Mouse (Mus musculus) heart, embryonic 14.5 days (tissue): ENCODE measurements around the gene Serpina3f. TPM values are rescaled to one million over a fixed set of nuclear protein-coding genes. Genes with fewer than 3 reads are reported as not detected.

Experiments used
- ATAC-seq: fragments of 200-750 bp; cut with Nextera tagmentation; 2 replicates; pipeline ENCODE4 v1.8.0; 2017; ENCODE audit warnings: low read depth, moderate TSS enrichment; ENCODE audit not compliant: insufficient number of reproducible peaks, insufficient read depth, low FRiP score
- H3K27ac ChIP-seq, 2 experiments: fragments of 200-500 bp in 1 of 2; fragments of 300-500 bp in 1 of 2; sonication (generic) in 1 of 2; replicated peaks in 1 of 2; 2 replicates each; pipeline ENCODE4 v1.5.1; 2012 to 2014; ENCODE audit warnings: low read depth in 2 of 2, low read length in 2 of 2, control low read depth in 1 of 2, mild to moderate bottlenecking in 1 of 2, mixed read lengths in 1 of 2; ENCODE audit not compliant: control insufficient read depth in 1 of 2, insufficient read depth in 1 of 2
- H3K27me3 ChIP-seq: fragments of 300-500 bp; sonication (generic); 2 replicates; pipeline ENCODE4 v1.6.1; 2014; ENCODE audit warnings: mild to moderate bottlenecking, low read length, control low read depth; ENCODE audit not compliant: control insufficient read depth, insufficient read depth
- H3K36me3 ChIP-seq: fragments of 300-500 bp; sonication (generic); 2 replicates; pipeline ENCODE4 v1.6.1; 2014; ENCODE audit warnings: mild to moderate bottlenecking, control low read depth, low read length, mixed read lengths; ENCODE audit not compliant: control insufficient read depth, insufficient read depth
- H3K4me1 ChIP-seq, 2 experiments: fragments of 200-500 bp in 1 of 2; fragments of 300-500 bp in 1 of 2; sonication (generic) in 1 of 2; 2 replicates each; pipeline ENCODE4 v1.6.1; 2012 to 2014; ENCODE audit warnings: low read length in 2 of 2, control low read depth in 1 of 2, mixed read lengths in 1 of 2; ENCODE audit not compliant: control insufficient read depth in 2 of 2, insufficient read depth in 2 of 2
- H3K4me2 ChIP-seq: fragments of 300-500 bp; sonication (generic); 2 replicates; pipeline ENCODE4 v1.6.1; 2014; ENCODE audit warnings: mild to moderate bottlenecking, low read length
- H3K4me3 ChIP-seq, 2 experiments: fragments of 200-500 bp in 1 of 2; fragments of 300-500 bp in 1 of 2; sonication (generic) in 1 of 2; 2 replicates each; pipeline ENCODE4 v1.5.1; 2012 to 2014; ENCODE audit warnings: low read length in 2 of 2, mild to moderate bottlenecking in 2 of 2, control low read depth in 1 of 2, low read depth in 1 of 2, moderate library complexity in 1 of 2; ENCODE audit not compliant: control insufficient read depth in 1 of 2, insufficient read depth in 1 of 2
- H3K9ac ChIP-seq: fragments of 300-500 bp; sonication (generic); 2 replicates; pipeline ENCODE4 v1.6.1; 2014; ENCODE audit warnings: mild to moderate bottlenecking, low read length
- H3K9me3 ChIP-seq: fragments of 300-500 bp; sonication (generic); 2 replicates; pipeline ENCODE4 v1.6.1; 2016; ENCODE audit warnings: low read length, control low read depth; ENCODE audit not compliant: control insufficient read depth
- WGBS: fragments of 180-500 bp; shearing (Covaris S2); extraction: QIAGEN DNeasy Blood & Tissue Kit; methylation state at CpG from one replicate; pipeline ENCODE4 v1.1.7; 2014; 5-methylcytosine and 5-hydroxymethylcytosine counted together
- polyA plus RNA-seq: library from polyadenylated mRNA; unstranded; fragments of >200 nt; fragmentation: Nextera tagmentation; extraction: Ambion mirVana; gene quantifications from 2 replicates; pipeline ENCODE4 v1.2.1, GENCODE M21; 2014

Gene Serpina3f
- polyA plus RNA-seq, 1 experiment from 2014 or later = not detected

DNA sequence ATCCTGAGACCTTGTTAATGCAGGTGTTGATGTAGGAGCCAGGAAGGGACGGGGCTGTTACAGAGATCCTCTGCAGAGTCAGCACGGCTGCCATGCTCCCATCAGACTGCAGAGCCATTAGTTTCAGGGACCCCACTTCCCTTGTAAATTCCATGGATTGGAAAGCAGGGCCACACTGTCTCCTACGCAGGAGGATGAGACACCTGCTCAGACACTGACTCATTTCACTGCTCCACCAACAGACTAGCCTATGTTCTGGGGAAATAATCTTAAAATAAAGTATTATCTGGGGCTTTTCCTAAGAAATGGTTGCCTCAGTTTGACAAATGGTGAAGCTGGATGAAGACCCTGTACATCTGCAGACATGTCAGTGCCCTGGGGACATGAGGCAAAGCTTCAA is 33.9 kb downstream of the Serpina3f start:
- Histone ChIP-seq H3K27me3 (no peaks in the 10 kb centered on the region), H3K27ac (no peak overlapping the region), H3K4me2 (no peak overlapping the region), H3K9me3 (no peaks in the 10 kb centered on the region), H3K4me1 (no peaks in the 10 kb centered on the region), H3K36me3 (no peaks in the 10 kb centered on the region), H3K9ac (no peak overlapping the region), H3K4me3 (no peak overlapping the region)
- no peak for ATAC-seq
- 72% methylated on average over 3 of the region's 3 CpGs for WGBS

DNA sequence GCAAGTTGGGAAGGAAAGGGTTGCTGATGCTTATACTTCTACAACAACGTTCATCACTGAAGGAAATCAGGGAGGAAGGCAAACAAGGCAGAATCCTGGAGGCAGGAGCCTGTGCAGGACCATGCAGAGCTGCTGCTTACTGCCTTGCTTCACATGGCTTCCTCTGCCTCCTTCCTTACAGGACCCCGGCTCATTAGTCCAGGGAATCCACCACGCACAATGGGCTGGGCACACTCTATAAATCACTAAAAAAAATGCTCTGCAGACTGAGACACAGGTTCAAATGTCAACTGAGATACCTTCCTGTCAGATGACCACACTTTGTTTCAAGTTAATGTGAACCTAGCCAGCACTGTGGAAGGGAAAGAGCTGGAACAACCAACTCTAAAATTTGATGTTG is 46.7 kb downstream of the Serpina3f start:
- no peaks in the 10 kb centered on the region for H3K27me3 ChIP-seq
- no peak overlapping the region for H3K27ac ChIP-seq
- no peak overlapping the region for H3K9ac ChIP-seq
- no peak overlapping the region for H3K4me3 ChIP-seq
- no peak for ATAC-seq
- WGBS = 44% methylated on average over 3 of the region's 3 CpGs
- H3K9me3 ChIP-seq = no peaks in the 10 kb centered on the region
- no peak overlapping the region for H3K4me2 ChIP-seq
- H3K36me3 ChIP-seq = no peaks in the 10 kb centered on the region
- peaks cover 4 to 5% of the 10 kb centered on the region in 2 experiments; a peak in 2 of 4 replicates for H3K4me1 ChIP-seq

DNA sequence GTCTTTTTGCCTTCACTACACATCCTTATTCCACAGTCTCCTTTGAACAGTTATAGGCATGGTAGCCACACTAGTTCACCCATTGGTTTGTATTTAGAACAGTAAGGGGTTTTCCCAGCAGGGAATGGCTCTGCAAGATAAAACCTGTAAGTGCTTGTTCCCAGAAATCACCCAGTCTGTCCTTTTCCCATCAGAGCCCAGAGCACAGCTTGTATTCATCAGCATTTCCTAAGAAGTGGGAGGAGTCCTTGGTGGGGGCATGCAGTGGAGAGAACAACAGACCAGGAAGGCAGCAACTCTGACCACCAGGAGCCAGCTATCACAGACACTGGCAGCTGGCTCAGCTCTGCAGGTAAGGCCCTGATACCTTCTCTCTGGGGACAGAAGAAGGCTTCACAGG is 48.5 kb downstream of the Serpina3f start, which contains the start of gene Serpina3i:
Gene Serpina3i, plus strand, starts transcription at position 260 of the 400 bp plus-strand sequence.
- Histone ChIP-seq H3K36me3 (no peaks in the 10 kb centered on the region), H3K27me3 (no peaks in the 10 kb centered on the region), H3K4me2 (no peak within 1 kb of the TSS), H3K27ac (no peak within 1 kb of the TSS), H3K9me3 (no peaks in the 10 kb centered on the region), H3K4me3 (no peak within 1 kb of the TSS), H3K9ac (no peak within 1 kb of the TSS), H3K4me1 (peaks cover 4 to 5% of the 10 kb centered on the region in 2 experiments; a peak in 2 of 4 replicates)
- no peak for ATAC-seq

DNA sequence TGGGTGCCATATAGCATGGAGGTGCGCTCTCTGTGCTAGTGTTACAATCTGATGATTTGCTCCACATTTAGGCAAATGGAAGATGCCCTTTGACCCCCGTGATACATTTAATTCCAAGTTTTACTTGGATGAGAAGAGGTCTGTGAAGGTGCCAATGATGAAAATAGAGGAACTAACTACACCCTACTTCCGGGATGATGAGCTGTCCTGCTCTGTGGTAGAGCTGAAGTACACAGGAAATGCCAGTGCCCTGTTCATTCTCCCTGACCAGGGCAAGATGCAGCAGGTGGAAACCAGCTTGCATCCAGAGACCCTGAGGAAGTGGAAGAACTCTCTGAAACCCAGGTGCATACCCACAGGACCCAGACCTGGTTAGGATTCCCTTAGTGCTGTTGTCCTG is 52.0 kb downstream of the Serpina3f start:
- no peak overlapping the region for H3K9ac ChIP-seq
- peaks cover 4 to 5% of the 10 kb centered on the region in 2 experiments; a peak in 2 of 4 replicates for H3K4me1 ChIP-seq
- no peak overlapping the region for H3K4me3 ChIP-seq
- H3K36me3 ChIP-seq = no peaks in the 10 kb centered on the region
- H3K9me3 ChIP-seq = no peaks in the 10 kb centered on the region
- no peak overlapping the region for H3K4me2 ChIP-seq
- ATAC-seq = no peak
- H3K27ac ChIP-seq = no peak overlapping the region
- H3K27me3 ChIP-seq = no peaks in the 10 kb centered on the region
- 72% methylated on average over 3 of the region's 3 CpGs for WGBS

Other genes with a start within 250 kb of the Serpina3f start
- gene Serpina11, start 224.6 kb upstream of the Serpina3f start, polyA plus RNA-seq = not detected in 2 replicates
- 0.27 and 0.36 TPM in 2 replicates for gene Serpina9, start 200.8 kb upstream of the Serpina3f start, polyA plus RNA-seq
- not detected in 2 replicates for gene Serpina12, start 170.1 kb upstream of the Serpina3f start, polyA plus RNA-seq
- not detected in 2 replicates for gene Serpina5, start 113.4 kb upstream of the Serpina3f start, polyA plus RNA-seq
- gene Serpina3a, start 101.8 kb upstream of the Serpina3f start, polyA plus RNA-seq = not detected in 2 replicates
- gene Serpina3b, start 86.5 kb upstream of the Serpina3f start, polyA plus RNA-seq = 0.19 TPM in 1 of 2 replicates, not detected in the other
- 0.08 TPM in 1 of 2 replicates, not detected in the other for gene Serpina3c, start 60.7 kb upstream of the Serpina3f start, polyA plus RNA-seq
- 2.4 and 3.7 TPM in 2 replicates for gene Serpina3g, start 21.7 kb downstream of the Serpina3f start, polyA plus RNA-seq
- 0.53 TPM in 1 of 2 replicates, not detected in the other for gene Serpina3i, start 48.6 kb downstream of the Serpina3f start, polyA plus RNA-seq
- gene Serpina3j, start 100.0 kb downstream of the Serpina3f start, polyA plus RNA-seq = not detected in 2 replicates
- not detected in 2 replicates for gene Serpina3k, start 123.9 kb downstream of the Serpina3f start, polyA plus RNA-seq
- not detected in 2 replicates for gene Serpina3m, start 123.9 kb downstream of the Serpina3f start, polyA plus RNA-seq
- gene Serpina3n, start 192.2 kb downstream of the Serpina3f start, polyA plus RNA-seq = 0.16 and 0.28 TPM in 2 replicates